Mouse (Mus musculus) CH12.LX (cell line): ENCODE results near the gene Vps11. TPM values are rescaled to one million over a fixed set of nuclear protein-coding genes. Genes with fewer than 3 reads are reported as not detected.
A peak's percentile ranks its signal among the peaks of the same experiment; 100 is the strongest.

Source experiments
- DNase-seq: peaks from one replicate; pipeline ENCODE4 v3.0.0-alpha.2; 2013; ENCODE audit errors: extremely low read depth
- H3K27ac ChIP-seq: 2 replicates; pipeline ENCODE4 v1.5.1; 2012; ENCODE audit warnings: low read depth, mild to moderate bottlenecking, control low read depth, moderate library complexity; ENCODE audit not compliant: insufficient read depth
- H3K27me3 ChIP-seq: replicated peaks from 2 replicates; pipeline ENCODE3; 2012; ENCODE audit warnings: inconsistent platforms
- H3K36me3 ChIP-seq, 2 experiments: replicated peaks in 1 of 2; 2 replicates each; pipeline versions ENCODE3 to v1.6.1; 2012; ENCODE audit warnings: inconsistent platforms in 1 of 2, low read length in 1 of 2, mild to moderate bottlenecking in 1 of 2, mixed read lengths in 1 of 2, moderate library complexity in 1 of 2; ENCODE audit not compliant: control insufficient read depth in 1 of 2, insufficient read depth in 1 of 2
- H3K4me1 ChIP-seq, 2 experiments: 2 replicates each; pipeline ENCODE4 v1.6.1; 2012; ENCODE audit warnings: inconsistent platforms in 1 of 2, moderate library complexity in 1 of 2; ENCODE audit not compliant: insufficient read depth in 2 of 2, control insufficient read depth in 1 of 2
- H3K4me2 ChIP-seq: 2 replicates; pipeline ENCODE4 v1.6.1; 2012; ENCODE audit warnings: low read depth, mild to moderate bottlenecking, control low read depth; ENCODE audit not compliant: poor library complexity, insufficient read depth, severe bottlenecking
- H3K4me3 ChIP-seq, 3 experiments: fragments of 150-350 bp in 1 of 3; sonication (generic) in 1 of 3; replicated peaks in 1 of 3; 2 replicates each; pipeline versions ENCODE3 to v1.5.1; 2011 to 2012; ENCODE audit warnings: low read depth in 2 of 3, low read length in 2 of 3, mild to moderate bottlenecking in 2 of 3, moderate library complexity in 2 of 3, control low read depth in 1 of 3, improper control_type of control experiment in 1 of 3, inconsistent platforms in 1 of 3, mixed read lengths in 1 of 3; ENCODE audit not compliant: poor library complexity in 1 of 3
- H3K79me2 ChIP-seq: replicated peaks from 2 replicates; pipeline ENCODE4 v1.6.1; 2012; ENCODE audit warnings: mild to moderate bottlenecking, moderate library complexity; ENCODE audit not compliant: control insufficient read depth, poor library complexity, insufficient read depth, severe bottlenecking; ENCODE audit errors: extremely low read depth
- H3K9ac ChIP-seq: 2 replicates; pipeline ENCODE4 v1.6.1; 2012; ENCODE audit warnings: low read depth, mild to moderate bottlenecking, control low read depth, moderate library complexity; ENCODE audit not compliant: insufficient read depth
- H3K9me3 ChIP-seq: replicated peaks from 2 replicates; pipeline ENCODE3; 2012; ENCODE audit warnings: low read length, inconsistent platforms, mixed read lengths
- BHLHE40 ChIP-seq: IDR thresholded peaks from 2 replicates; pipeline ENCODE4 v1.6.1; 2011; ENCODE audit warnings: mild to moderate bottlenecking, low read depth, low read length, improper control_type of control experiment
- CHD1 ChIP-seq: IDR thresholded peaks from 2 replicates; pipeline ENCODE4 v1.6.1; 2012; ENCODE audit warnings: low read depth, low read length, improper control_type of control experiment, inconsistent platforms
- CHD2 ChIP-seq: IDR thresholded peaks from 2 replicates; pipeline ENCODE4 v1.6.1; 2011; ENCODE audit warnings: low read length, improper control_type of control experiment
- CTCF ChIP-seq, 2 experiments: IDR thresholded peaks in 1 of 2; conservative IDR thresholded peaks in 1 of 2; 2 replicates each; pipeline ENCODE4 v1.5.1; 2011 to 2012; ENCODE audit warnings: low read depth in 2 of 2, low read length in 2 of 2, improper control_type of control experiment in 1 of 2, inconsistent platforms in 1 of 2, mild to moderate bottlenecking in 1 of 2, moderate library complexity in 1 of 2
- E2F4 ChIP-seq: IDR thresholded peaks from 2 replicates; pipeline ENCODE4 v1.6.1; 2011; ENCODE audit warnings: low read depth, low read length, improper control_type of control experiment; ENCODE audit not compliant: insufficient replicate concordance
- ELF1 ChIP-seq: IDR thresholded peaks from 2 replicates; pipeline ENCODE4 v1.6.1; 2014; ENCODE audit warnings: low read depth, mild to moderate bottlenecking, inconsistent platforms, low read length, improper control_type of control experiment
- EP300 ChIP-seq: IDR thresholded peaks from 2 replicates; pipeline ENCODE4 v1.6.1; 2011; ENCODE audit warnings: low read length, improper control_type of control experiment
- ETS1 ChIP-seq: conservative IDR thresholded peaks from 2 replicates; pipeline ENCODE4 v1.6.1; 2012; ENCODE audit warnings: low read depth, mild to moderate bottlenecking, inconsistent platforms, low read length, improper control_type of control experiment, moderate library complexity
- GABPA ChIP-seq: IDR thresholded peaks from 2 replicates; pipeline ENCODE4 v1.6.1; 2012; ENCODE audit warnings: low read depth, low read length, improper control_type of control experiment, inconsistent platforms; ENCODE audit not compliant: insufficient replicate concordance
- IRF4 ChIP-seq: IDR thresholded peaks from 2 replicates; pipeline ENCODE4 v1.6.1; 2014; ENCODE audit warnings: low read depth, mild to moderate bottlenecking, inconsistent platforms, low read length, improper control_type of control experiment
- JUN ChIP-seq: IDR thresholded peaks from 2 replicates; pipeline ENCODE4 v1.6.1; 2011; ENCODE audit warnings: low read depth, mild to moderate bottlenecking, low read length, improper control_type of control experiment, moderate library complexity; ENCODE audit not compliant: insufficient read depth
- JUND ChIP-seq: conservative IDR thresholded peaks from 2 replicates; pipeline ENCODE4 v1.6.1; 2011; ENCODE audit warnings: low read depth, low read length, improper control_type of control experiment
- KAT2A ChIP-seq: IDR thresholded peaks from 2 replicates; pipeline ENCODE4 v1.6.1; 2012; ENCODE audit warnings: low read length, improper control_type of control experiment, inconsistent platforms; ENCODE audit not compliant: insufficient replicate concordance
- MAFK ChIP-seq: IDR thresholded peaks from 2 replicates; pipeline ENCODE4 v1.6.1; 2011; ENCODE audit warnings: low read length, improper control_type of control experiment; ENCODE audit not compliant: insufficient replicate concordance
- MAX ChIP-seq: IDR thresholded peaks from 2 replicates; pipeline ENCODE4 v1.6.1; 2011; ENCODE audit warnings: low read length, improper control_type of control experiment
- MAZ ChIP-seq: IDR thresholded peaks from 2 replicates; pipeline ENCODE4 v1.6.1; 2012; ENCODE audit warnings: low read depth, mild to moderate bottlenecking, inconsistent platforms, low read length, improper control_type of control experiment, moderate library complexity
- MEF2A ChIP-seq: IDR thresholded peaks from 2 replicates; pipeline ENCODE4 v1.6.1; 2014; ENCODE audit warnings: low read depth, mild to moderate bottlenecking, inconsistent platforms, low read length, improper control_type of control experiment, borderline replicate concordance
- MXI1 ChIP-seq: IDR thresholded peaks from 2 replicates; pipeline ENCODE4 v1.6.1; 2011; ENCODE audit warnings: mild to moderate bottlenecking, low read depth, low read length, improper control_type of control experiment
- MYC ChIP-seq: IDR thresholded peaks from 2 replicates; pipeline ENCODE4 v1.6.1; 2011; ENCODE audit warnings: low read depth, mild to moderate bottlenecking, improper control_type of control experiment, low read length
- NELFE ChIP-seq: IDR thresholded peaks from 2 replicates; pipeline ENCODE4 v1.6.1; 2011; ENCODE audit warnings: low read depth, low read length, improper control_type of control experiment
- NRF1 ChIP-seq: IDR thresholded peaks from 2 replicates; pipeline ENCODE4 v1.6.1; 2014; ENCODE audit warnings: low read depth, mild to moderate bottlenecking, inconsistent platforms, low read length, improper control_type of control experiment, moderate library complexity
- PAX5 ChIP-seq: IDR thresholded peaks from 2 replicates; pipeline ENCODE4 v1.6.1; 2012; ENCODE audit warnings: low read length, inconsistent platforms, mixed read lengths
- POLR2A ChIP-seq: IDR thresholded peaks from 2 replicates; pipeline ENCODE4 v1.6.1; 2011; ENCODE audit warnings: low read depth, mild to moderate bottlenecking, improper control_type of control experiment, low read length
- POLR2AphosphoS2 ChIP-seq: IDR thresholded peaks from 2 replicates; pipeline ENCODE4 v1.6.1; 2011; ENCODE audit warnings: low read depth, low read length, improper control_type of control experiment
- RAD21 ChIP-seq: IDR thresholded peaks from 2 replicates; pipeline ENCODE4 v1.6.1; 2011; ENCODE audit warnings: low read depth, mild to moderate bottlenecking, low read length, improper control_type of control experiment, moderate library complexity
- RCOR1 ChIP-seq: conservative IDR thresholded peaks from 2 replicates; pipeline ENCODE4 v1.6.1; 2012; ENCODE audit warnings: low read depth, mild to moderate bottlenecking, inconsistent platforms, low read length, improper control_type of control experiment
- SIN3A ChIP-seq: IDR thresholded peaks from 2 replicates; pipeline ENCODE4 v1.6.1; 2012; ENCODE audit warnings: low read length, improper control_type of control experiment, inconsistent platforms
- SMC3 ChIP-seq: IDR thresholded peaks from 2 replicates; pipeline ENCODE4 v1.6.1; 2011; ENCODE audit warnings: low read depth, low read length, improper control_type of control experiment
- TBP ChIP-seq: conservative IDR thresholded peaks from 2 replicates; pipeline ENCODE4 v1.6.1; 2011; ENCODE audit warnings: low read depth, low read length, improper control_type of control experiment
- TCF12 ChIP-seq: IDR thresholded peaks from 2 replicates; pipeline ENCODE4 v1.6.1; 2014; ENCODE audit warnings: low read depth, mild to moderate bottlenecking, inconsistent platforms, low read length, improper control_type of control experiment
- UBTF ChIP-seq: IDR thresholded peaks from 2 replicates; pipeline ENCODE4 v1.6.1; 2012; ENCODE audit warnings: low read depth, mild to moderate bottlenecking, inconsistent platforms, low read length, improper control_type of control experiment, moderate library complexity
- USF1 ChIP-seq: IDR thresholded peaks from 2 replicates; pipeline ENCODE4 v1.6.1; 2014; ENCODE audit warnings: low read depth, mild to moderate bottlenecking, inconsistent platforms, low read length, improper control_type of control experiment
- USF2 ChIP-seq: conservative IDR thresholded peaks from 2 replicates; pipeline ENCODE4 v1.6.1; 2011; ENCODE audit warnings: low read depth, low read length, improper control_type of control experiment
- ZMIZ1 ChIP-seq: IDR thresholded peaks from 2 replicates; pipeline ENCODE4 v1.6.1; 2012; ENCODE audit warnings: low read depth, mild to moderate bottlenecking, inconsistent platforms, low read length, improper control_type of control experiment
- dilution Hi-C: fragments of 300-500 bp; cut with MboI; formaldehyde crosslinking; loops from 2 replicates; pipeline ENCODE4 v1.14.3; 2020; ENCODE audit warnings: low sequenced_read_pairs; ENCODE audit not compliant: extremely low pct_unique_long_range_greater_than_20kb, extremely low pct_ligation_motif_present
- in situ Hi-C: fragments of 300-500 bp; cut with MboI; formaldehyde crosslinking; loops from 3 replicates; pipeline ENCODE4 v1.14.3; 2019; ENCODE audit warnings: low sequenced_read_pairs, low pct_ligation_motif_present, low pct_unique_long_range_greater_than_20kb, mixed read lengths
- polyA plus RNA-seq: library from polyadenylated mRNA; unstranded; fragments of >175 nt; gene quantifications from 2 replicates; pipeline ENCODE4 v1.2.1, GENCODE M21; 2012; ENCODE audit warnings: low read depth; ENCODE audit not compliant: insufficient read length
- total RNA-seq, 2 experiments: library from RNA; depleted of rRNA; stranded (reverse); fragments of 300-350 nt in 1 of 2; fragments of >200 nt in 1 of 2; gene quantifications; 2 replicates each; pipeline ENCODE4 v1.2.3; 2012 to 2014

Vps11 gene
- total and polyA plus RNA-seq, 3 experiments, result 16.1 to 24.8 (median 22.1) TPM

DNA sequence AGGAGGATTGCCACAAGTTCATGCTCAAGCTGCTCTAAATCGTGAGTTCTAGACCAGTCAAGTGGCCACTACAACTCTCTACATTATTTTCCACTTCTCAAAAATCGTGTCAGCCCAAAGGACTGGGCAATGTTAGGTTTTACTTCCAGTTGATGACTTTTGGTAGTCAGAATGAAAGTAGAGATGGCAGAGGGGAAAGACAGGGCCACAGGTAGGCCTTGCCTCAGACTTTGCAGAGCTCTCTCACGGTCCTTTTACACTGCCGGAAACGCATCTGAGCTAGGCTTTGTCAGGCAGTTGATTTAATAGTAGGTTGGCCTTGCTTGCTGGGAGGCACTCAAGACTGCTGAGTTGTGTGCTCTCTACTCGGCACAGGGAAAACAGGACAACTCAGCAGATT lies 37.3 kb downstream of the Vps11 start:
- H3K4me1 ChIP-seq, result peaks cover 6 to 42% of the 10 kb centered on the region in 2 experiments
- no peak overlapping the region for H3K4me3 ChIP-seq
- peaks cover 7% of the 10 kb centered on the region; the same call in 1 of the 2 replicates for H3K79me2 ChIP-seq
- H3K4me2 ChIP-seq, result peak overlapping the region; percentile 35; the same call in 1 of the 2 replicates
- TF ChIP-seq MAZ, result no peak
- no peak for TF ChIP-seq KAT2A
- peak; percentile 85 for TF ChIP-seq JUND
- peak; percentile 31; the same call in 1 of the 2 replicates for TF ChIP-seq ETS1
- peak; percentile 94 for TF ChIP-seq IRF4
- peak; percentile 82 for TF ChIP-seq EP300
- peak; percentile 63 for TF ChIP-seq POLR2A
- TF ChIP-seq SMC3, result no peak
- no peak for TF ChIP-seq CTCF (conservative IDR thresholded peaks at IDR 0.05 in 1 of 2, IDR thresholded peaks at IDR 0.05 in 1 of 2; ENCODE audit: low read depth in 2 of 2, low read length in 2 of 2)
- no peak for TF ChIP-seq UBTF
- TF ChIP-seq JUN, result peak; percentile 60
- TF ChIP-seq SIN3A, result peak; percentile 23; the same call in 1 of the 2 replicates
- no peak for TF ChIP-seq RAD21
- no peak for TF ChIP-seq POLR2AphosphoS2
- peak; percentile 36; the same call in 1 of the 2 replicates for TF ChIP-seq BHLHE40
- TF ChIP-seq GABPA, result no peak
- TF ChIP-seq MYC, result peak; percentile 72
- TF ChIP-seq NRF1, result no peak
- no peak for TF ChIP-seq USF1
- no peak for TF ChIP-seq PAX5
- TF ChIP-seq USF2, result no peak
- TF ChIP-seq CHD1, result no peak
- no peak for TF ChIP-seq MEF2A
- no peak for TF ChIP-seq MAFK
- peak; percentile 61 for TF ChIP-seq MXI1
- TF ChIP-seq NELFE, result no peak
- no peak for TF ChIP-seq ZMIZ1
- 0 out of 2 replicates have a peak, but pooled peaks have one; percentile 39 for TF ChIP-seq CHD2
- no peak for TF ChIP-seq E2F4
- TF ChIP-seq TCF12, result peak; percentile 38; the same call in 1 of the 2 replicates
- TF ChIP-seq ELF1, result no peak
- TF ChIP-seq RCOR1, result peak; percentile 76; the same call in 1 of the 2 replicates
- TF ChIP-seq TBP, result peak; percentile 69
- TF ChIP-seq MAX, result no peak
- peak overlapping the region; percentile 80 for H3K27ac ChIP-seq
- peak overlapping the region; percentile 37 for H3K9ac ChIP-seq
- H3K36me3 ChIP-seq, result peaks cover 5 to 12% of the 10 kb centered on the region in 2 experiments
- H3K9me3 ChIP-seq, result no peaks in the 10 kb centered on the region
- in situ Hi-C loops (no loop called here), dilution Hi-C loops (no loop called here)
- H3K27me3 ChIP-seq, result peaks cover 4% of the 10 kb centered on the region
- peak; percentile 77 for DNase-seq
